In the genomic region with DNA sequence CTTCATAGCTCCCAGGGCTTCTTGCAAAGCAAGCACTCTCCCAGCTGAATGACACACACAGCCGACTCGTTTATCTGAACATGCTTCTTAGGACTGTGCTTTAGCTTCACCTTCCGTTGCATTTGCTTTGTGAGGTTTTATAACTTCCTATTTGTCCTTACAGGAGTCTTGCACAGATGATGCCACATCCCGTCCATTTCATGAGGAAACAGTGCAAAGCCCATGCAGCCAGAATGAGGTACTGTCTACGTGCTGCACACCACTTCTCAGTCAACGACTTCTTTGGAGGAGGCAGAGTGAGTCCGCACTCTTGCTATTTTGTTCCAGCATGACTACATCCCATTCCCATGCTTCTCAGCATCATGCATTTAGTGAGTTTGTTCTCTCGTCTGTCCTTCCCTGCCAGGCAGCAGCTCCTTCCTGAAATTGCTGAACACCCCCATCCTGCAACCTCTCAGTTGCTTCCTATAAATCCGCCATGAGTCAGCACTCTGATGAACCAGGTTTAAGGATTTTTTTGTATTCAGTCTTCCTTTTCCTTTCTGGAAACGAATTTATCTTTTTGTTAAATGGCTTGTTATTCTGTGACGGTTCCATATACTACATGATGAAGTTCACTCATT, we compare ENCODE assay signal across 14 mouse cellular contexts.
"Had no signal": no experiment of that assay in that cellular context is flagged by ENCODE, and none has a peak within 500 bp of the region (broad histone marks: within the 10 kb centered on the region; RNA-seq: fewer than 3 reads in every experiment).

No protein-coding gene starts in this region.

- DNase-seq: kidney, adult 18-20 months; kidney, postnatal 10 days; kidney, postnatal 4 days; lung, adult 2 months; lung, postnatal 36 days; right cerebral cortex, postnatal 14 days; thymus, adult 18-20 months; thymus, postnatal 14 days had no signal

- ATAC-seq: lung, postnatal 0 days; midbrain, embryonic 16.5 days had no signal

- H3K36me3 ChIP-seq: limb, embryonic 10.5 days; liver, embryonic 15.5 days; midbrain, embryonic 12.5 days had no signal

- H3K4me1 ChIP-seq: limb, embryonic 10.5 days; liver, embryonic 15.5 days; midbrain, embryonic 12.5 days had no signal

- H3K27ac ChIP-seq: layer of hippocampus, adult 2 months; limb, embryonic 10.5 days; liver, embryonic 15.5 days; midbrain, embryonic 12.5 days had no signal

- H3K9ac ChIP-seq: liver, embryonic 15.5 days; midbrain, embryonic 12.5 days had no signal

- H3K27me3 ChIP-seq: liver, embryonic 15.5 days; midbrain, embryonic 12.5 days had no signal

- H3K4me3 ChIP-seq: layer of hippocampus, adult 2 months; limb, embryonic 10.5 days; liver, embryonic 15.5 days; midbrain, embryonic 12.5 days had no signal
